Mouse (Mus musculus): ENCODE data around the gene Slc25a34. TPM values are rescaled to one million over a fixed set of nuclear protein-coding genes. Genes with fewer than 3 reads are reported as not detected.

The Slc25a34 gene
- total and polyA plus RNA-seq, 2 experiments from 2014 or later = 17.9 to 56.2 TPM

DNA sequence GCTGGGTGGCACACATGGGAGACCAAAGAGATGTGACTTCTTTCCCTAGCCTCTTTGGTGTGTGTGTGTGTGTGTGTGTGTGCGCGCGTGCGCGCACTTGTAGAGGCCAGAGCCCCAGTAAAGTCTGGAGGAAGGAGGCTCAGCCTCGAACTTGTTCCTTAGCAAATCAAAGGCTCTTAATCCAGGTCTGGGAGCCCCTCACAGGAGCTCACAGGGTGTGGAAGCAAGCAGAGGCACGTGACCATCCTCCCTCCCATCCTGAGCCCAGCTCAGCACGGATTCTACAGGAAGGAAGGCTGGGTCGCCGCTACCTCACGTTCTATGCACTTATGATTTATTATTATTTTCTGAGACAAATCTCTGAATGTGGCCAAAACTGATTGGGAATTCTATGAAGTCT is 47.2 kb downstream of the Slc25a34 start:
- H3K4me2 ChIP-seq (ENCODE audit: low read depth, low read length) = no peak overlapping the region
- no peak for DNase-seq (ENCODE audit: low spot score)
- no peak for TF ChIP-seq CTCF (IDR thresholded peaks at IDR 0.05; ENCODE audit: low read depth)
- no peak for TF ChIP-seq EP300 (IDR thresholded peaks at IDR 0.05; ENCODE audit: low read depth)
- 78% methylated on average over 11 of the region's 11 CpGs for WGBS
- no peak overlapping the region for H3K4me3 ChIP-seq (ENCODE audit: low read depth, low read length)
- no peak for ATAC-seq (ENCODE audit: insufficient read depth, low read depth)
- peaks cover 45% of the 10 kb centered on the region for H3K36me3 ChIP-seq (replicated peaks; ENCODE audit: control insufficient read depth, insufficient read depth, low read length)
- no peaks in the 10 kb centered on the region for H3K27me3 ChIP-seq (ENCODE audit: control insufficient read depth, insufficient read depth, low read length)
- H3K4me1 ChIP-seq (ENCODE audit: control insufficient read depth, insufficient read depth) = peaks cover under 1% of the 10 kb centered on the region; the same call in 1 of the 2 replicates
- no peak overlapping the region for H3K27ac ChIP-seq (ENCODE audit: low read depth)
- no peak overlapping the region for H3K9ac ChIP-seq (replicated peaks; ENCODE audit: low read depth, low read length)
- H3K9me3 ChIP-seq (replicated peaks; ENCODE audit: control insufficient read depth, low read length) = no peaks in the 10 kb centered on the region

DNA sequence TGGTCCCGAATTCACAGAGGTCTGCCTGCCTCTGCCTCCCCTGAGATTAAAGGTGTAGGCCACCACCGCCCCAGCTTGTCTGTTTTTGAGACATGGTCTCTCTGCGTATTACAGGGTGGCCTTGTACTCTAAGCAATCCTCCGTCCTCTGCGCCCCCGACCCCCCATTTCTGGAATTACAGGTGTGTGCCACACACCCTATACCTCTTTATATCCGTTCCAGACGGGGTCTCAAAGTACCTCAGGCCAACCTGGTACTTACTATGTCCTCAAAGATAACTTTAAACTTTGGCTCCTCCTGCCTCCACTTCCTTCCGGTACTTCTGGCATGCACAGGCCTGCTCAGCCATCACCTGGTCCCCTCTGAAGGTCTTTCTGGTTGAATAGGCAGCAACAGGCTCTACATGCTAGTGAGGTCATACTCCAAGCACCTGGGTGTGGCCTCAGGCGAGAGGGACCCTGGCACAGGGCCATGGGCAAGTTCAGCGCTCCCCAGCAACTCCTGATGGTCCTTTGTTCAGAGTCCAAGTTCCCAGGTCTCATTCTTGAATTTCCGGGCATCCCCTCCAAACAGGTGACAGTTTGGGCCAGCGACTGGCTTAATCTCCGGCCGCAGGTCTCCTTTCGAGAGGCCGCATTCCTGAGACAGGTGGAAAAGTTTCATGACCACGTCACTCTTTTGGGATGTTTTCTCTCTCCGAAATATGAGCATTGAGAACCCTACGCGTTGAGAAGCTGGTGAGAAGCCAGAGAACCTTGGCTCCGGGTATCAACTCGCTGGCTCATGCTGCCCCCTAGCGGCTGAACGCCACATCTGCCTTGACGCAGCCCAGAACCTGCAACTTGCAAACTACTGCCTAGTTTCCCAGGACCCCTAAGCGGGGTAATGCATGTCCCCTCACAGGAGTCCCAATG is 48.6 kb downstream of the Slc25a34 start:
- Histone ChIP-seq H3K4me3 (ENCODE audit: low read depth, low read length) (no peak overlapping the region), H3K9ac (replicated peaks; ENCODE audit: low read depth, low read length) (no peak overlapping the region), H3K4me2 (ENCODE audit: low read depth, low read length) (peak overlapping the region; percentile 41), H3K4me1 (ENCODE audit: control insufficient read depth, insufficient read depth) (peaks cover 5% of the 10 kb centered on the region; the same call in 1 of the 2 replicates), H3K27ac (ENCODE audit: low read depth) (no peak overlapping the region), H3K9me3 (replicated peaks; ENCODE audit: control insufficient read depth, low read length) (no peaks in the 10 kb centered on the region), H3K36me3 (replicated peaks; ENCODE audit: control insufficient read depth, insufficient read depth, low read length) (peaks cover 34% of the 10 kb centered on the region), H3K27me3 (ENCODE audit: control insufficient read depth, insufficient read depth, low read length) (no peaks in the 10 kb centered on the region)
- peak; percentile 87 for TF ChIP-seq CTCF (IDR thresholded peaks at IDR 0.05; ENCODE audit: low read depth)
- no peak for TF ChIP-seq EP300 (IDR thresholded peaks at IDR 0.05; ENCODE audit: low read depth)
- peak; percentile 57 for ATAC-seq (ENCODE audit: insufficient read depth, low read depth)
- 32% methylated on average over 27 of the region's 27 CpGs for WGBS
- DNase-seq (ENCODE audit: low spot score) = peak; percentile 84

DNA sequence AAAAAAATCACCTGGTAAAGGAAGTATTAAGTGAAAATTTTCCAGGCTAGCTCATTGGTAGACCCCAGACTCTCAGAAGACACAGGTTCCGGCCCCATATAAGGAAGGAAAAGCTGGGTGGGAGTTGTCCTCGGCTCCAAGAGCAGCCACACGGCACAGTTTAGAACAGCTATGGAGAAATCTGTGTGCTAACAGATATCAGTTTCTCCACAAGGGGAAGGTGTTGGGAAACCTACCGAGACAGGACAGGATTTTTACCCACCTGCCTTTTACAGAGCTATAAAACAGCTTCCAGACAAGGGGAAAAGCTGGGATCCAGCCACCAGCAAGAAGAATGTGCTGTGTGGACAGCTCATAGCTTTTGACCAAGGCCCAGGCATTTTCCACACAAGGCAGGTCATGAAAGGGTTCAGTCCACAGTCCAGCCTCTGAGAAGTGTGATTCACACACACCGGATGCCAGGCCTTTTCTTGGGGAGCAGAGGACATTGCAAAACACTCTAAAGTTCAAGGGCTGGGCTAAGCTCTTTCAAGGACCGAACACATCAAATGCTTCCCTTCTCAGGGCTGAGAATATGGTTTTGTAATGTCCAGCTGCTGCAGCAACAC is 50.2 kb downstream of the Slc25a34 start:
- peaks cover 21% of the 10 kb centered on the region for H3K36me3 ChIP-seq (replicated peaks; ENCODE audit: control insufficient read depth, insufficient read depth, low read length)
- WGBS = 31% methylated on average over 6 of the region's 6 CpGs
- ATAC-seq (ENCODE audit: insufficient read depth, low read depth) (no peak), DNase-seq (ENCODE audit: low spot score) (no peak)
- no peaks in the 10 kb centered on the region for H3K27me3 ChIP-seq (ENCODE audit: control insufficient read depth, insufficient read depth, low read length)
- H3K9me3 ChIP-seq (replicated peaks; ENCODE audit: control insufficient read depth, low read length) = no peaks in the 10 kb centered on the region
- no peak overlapping the region for H3K4me3 ChIP-seq (ENCODE audit: low read depth, low read length)
- TF ChIP-seq CTCF (IDR thresholded peaks at IDR 0.05; ENCODE audit: low read depth) = no peak
- no peak for TF ChIP-seq EP300 (IDR thresholded peaks at IDR 0.05; ENCODE audit: low read depth)
- peaks cover 5% of the 10 kb centered on the region; the same call in 1 of the 2 replicates for H3K4me1 ChIP-seq (ENCODE audit: control insufficient read depth, insufficient read depth)
- no peak overlapping the region for H3K4me2 ChIP-seq (ENCODE audit: low read depth, low read length)
- peak overlapping the region; percentile 60 for H3K27ac ChIP-seq (ENCODE audit: low read depth)
- no peak overlapping the region for H3K9ac ChIP-seq (replicated peaks; ENCODE audit: low read depth, low read length)

DNA sequence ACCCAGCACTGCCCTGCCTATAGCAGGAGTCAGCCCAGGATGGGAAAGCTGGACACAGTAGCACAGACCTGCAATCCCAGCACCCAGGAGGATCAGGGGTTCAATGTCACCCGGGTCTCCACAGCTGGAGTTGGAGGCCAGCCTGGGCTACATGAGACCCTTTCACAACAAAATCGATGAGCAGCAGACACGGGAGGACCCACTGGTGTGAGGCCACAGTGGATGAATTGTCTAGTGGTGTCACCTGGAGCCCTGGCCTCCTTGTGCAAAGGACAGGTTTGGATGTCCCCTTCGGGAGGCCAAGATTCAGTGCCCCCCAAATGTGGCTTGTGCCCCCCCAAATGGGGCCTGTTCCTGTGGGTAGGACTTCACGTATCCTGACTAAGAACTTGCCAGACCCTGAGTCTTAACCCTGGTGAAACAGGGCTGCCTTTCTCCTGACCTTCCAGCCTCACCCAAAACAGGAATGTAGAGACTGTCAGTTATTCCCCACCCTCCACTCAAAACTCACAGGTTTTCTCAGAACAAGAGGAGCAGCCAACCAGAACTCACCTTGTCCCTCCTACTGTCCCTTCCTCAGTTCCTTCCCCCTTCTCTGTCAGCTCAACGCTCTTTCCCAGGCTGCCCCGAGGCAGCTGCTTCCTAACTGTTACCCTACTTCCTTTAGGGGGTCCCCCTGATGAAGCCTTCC is 50.8 kb downstream of the Slc25a34 start:
- Histone ChIP-seq H3K9ac (replicated peaks; ENCODE audit: low read depth, low read length) (no peak overlapping the region), H3K9me3 (replicated peaks; ENCODE audit: control insufficient read depth, low read length) (no peaks in the 10 kb centered on the region), H3K27ac (ENCODE audit: low read depth) (peak overlapping the region; percentile 60), H3K4me2 (ENCODE audit: low read depth, low read length) (no peak overlapping the region), H3K4me1 (ENCODE audit: control insufficient read depth, insufficient read depth) (peaks cover 5% of the 10 kb centered on the region; the same call in 1 of the 2 replicates), H3K36me3 (replicated peaks; ENCODE audit: control insufficient read depth, insufficient read depth, low read length) (peaks cover 19% of the 10 kb centered on the region), H3K4me3 (ENCODE audit: low read depth, low read length) (no peak overlapping the region), H3K27me3 (ENCODE audit: control insufficient read depth, insufficient read depth, low read length) (no peaks in the 10 kb centered on the region)
- DNase-seq (ENCODE audit: low spot score) (no peak), ATAC-seq (ENCODE audit: insufficient read depth, low read depth) (no peak)
- WGBS = 72% methylated on average over 7 of the region's 7 CpGs
- no peak for TF ChIP-seq EP300 (IDR thresholded peaks at IDR 0.05; ENCODE audit: low read depth)
- no peak for TF ChIP-seq CTCF (IDR thresholded peaks at IDR 0.05; ENCODE audit: low read depth)

DNA sequence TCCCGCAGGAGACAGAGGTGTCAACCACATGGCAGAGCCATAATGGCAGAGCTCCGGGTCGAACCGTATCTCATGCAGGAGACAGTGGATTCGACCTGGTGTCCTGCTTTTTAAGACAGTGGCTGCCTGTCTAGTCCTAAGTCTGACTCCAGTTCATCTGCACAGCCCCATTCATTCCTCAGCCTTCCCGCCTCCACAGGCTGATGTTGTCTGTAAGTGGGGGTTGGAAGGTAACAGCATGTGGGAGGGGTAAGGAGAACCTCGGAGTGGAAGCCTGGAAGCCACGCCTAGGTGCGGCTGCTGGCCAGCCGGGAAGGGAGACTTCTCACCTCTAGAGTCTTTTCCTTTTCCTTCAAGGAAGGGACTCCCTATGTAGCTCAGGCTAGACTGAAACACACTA is 51.7 kb downstream of the Slc25a34 start:
- Histone ChIP-seq H3K4me3 (ENCODE audit: low read depth, low read length) (no peak overlapping the region), H3K9ac (replicated peaks; ENCODE audit: low read depth, low read length) (no peak overlapping the region), H3K9me3 (replicated peaks; ENCODE audit: control insufficient read depth, low read length) (no peaks in the 10 kb centered on the region), H3K36me3 (replicated peaks; ENCODE audit: control insufficient read depth, insufficient read depth, low read length) (peaks cover 10% of the 10 kb centered on the region), H3K4me1 (ENCODE audit: control insufficient read depth, insufficient read depth) (peaks cover 5% of the 10 kb centered on the region; the same call in 1 of the 2 replicates), H3K27me3 (ENCODE audit: control insufficient read depth, insufficient read depth, low read length) (no peaks in the 10 kb centered on the region), H3K27ac (ENCODE audit: low read depth) (no peak overlapping the region), H3K4me2 (ENCODE audit: low read depth, low read length) (no peak overlapping the region)
- TF ChIP-seq CTCF (IDR thresholded peaks at IDR 0.05; ENCODE audit: low read depth) (no peak), EP300 (IDR thresholded peaks at IDR 0.05; ENCODE audit: low read depth) (no peak)
- 63% methylated on average over 10 of the region's 10 CpGs for WGBS
- no peak for DNase-seq (ENCODE audit: low spot score)
- ATAC-seq (ENCODE audit: insufficient read depth, low read depth) = no peak

Data from heart, postnatal 0 days (tissue).